Comparison of ENCODE assay signal across 8 mouse cellular contexts in genomic region chr10:122815094-122815493, GRCm38 (mm10).
DNase-seq lines count a peak whose midpoint lies in the region; ATAC-seq and TF ChIP-seq lines count a peak whose summit lies in the region.

No protein-coding gene starts in this region.

- no peaks in the 10 kb centered on the region for H3K27me3 ChIP-seq in lung, embryonic 15.5 days

- H3K36me3 ChIP-seq in lung, embryonic 15.5 days = no peaks in the 10 kb centered on the region

- no peaks in the 10 kb centered on the region for H3K9me3 ChIP-seq in lung, embryonic 15.5 days

- DNase-seq in retina, postnatal 1 day = peak; percentile 92
- DNase-seq in retina, embryonic 14.5 days (ENCODE audit: low spot score) = no peak
- peak; percentile 79 for DNase-seq in heart, adult 8-10 months (ENCODE audit: low spot score)
- peak; percentile 62 for DNase-seq in kidney, adult 9 months
- peak; percentile 34 for DNase-seq in right cerebral cortex, postnatal 14 days
- DNase-seq in embryo, embryonic 11 days = no peak

- TF ChIP-seq CTCF in bone marrow, adult 2 months (IDR thresholded peaks at IDR 0.05; ENCODE audit: control insufficient read depth, insufficient read depth, low read length) = no peak

- no peak for TF ChIP-seq POLR2A in bone marrow, adult 2 months (IDR thresholded peaks at IDR 0.05; ENCODE audit: borderline replicate concordance, control insufficient read depth, low read depth, low read length)

- no peak overlapping the region for H3K27ac ChIP-seq in bone marrow, adult 2 months (ENCODE audit: control insufficient read depth, insufficient read depth, low read depth, low read length, poor library complexity)
- peak overlapping the region; percentile 16; the same call in 1 of the 2 replicates for H3K27ac ChIP-seq in lung, embryonic 15.5 days

- H3K4me2 ChIP-seq in lung, embryonic 15.5 days = 0 out of 2 replicates have a peak overlapping the region, but pooled peaks have one; percentile 7

- WGBS in bone marrow, adult 2 months = 2% methylated on average over 14 of the region's 14 CpGs
- WGBS in lung, embryonic 15.5 days = 52% methylated on average over 14 of the region's 14 CpGs

- no peak overlapping the region; the same call in 1 of the 2 replicates for H3K9ac ChIP-seq in lung, embryonic 15.5 days

- ATAC-seq in lung, embryonic 15.5 days (ENCODE audit: borderline replicate concordance, extremely low read depth, low FRiP score, low TSS enrichment) = peak; percentile 72; the same call in 1 of the 2 replicates

- peak overlapping the region; percentile 27 for H3K4me3 ChIP-seq in bone marrow, adult 2 months (replicated peaks; ENCODE audit: control insufficient read depth, low read depth, low read length)
- no peak overlapping the region for H3K4me3 ChIP-seq in lung, embryonic 15.5 days

- H3K4me1 ChIP-seq in bone marrow, adult 2 months (ENCODE audit: control insufficient read depth, insufficient read depth, low read length) = no peaks in the 10 kb centered on the region
- H3K4me1 ChIP-seq in lung, embryonic 15.5 days = no peaks in the 10 kb centered on the region

Comparison
In these comparisons a context has a peak if more than half of its experiments do, and no peak if none do; other contexts are left out.
1. DNase-seq: peak in retina, postnatal 1 day (single experiment), heart, adult 8-10 months (single experiment), kidney, adult 9 months (single experiment) and right cerebral cortex, postnatal 14 days (single experiment); none in retina, embryonic 14.5 days (single experiment) and embryo, embryonic 11 days (single experiment).